Mouse (Mus musculus): Measurements from ENCODE around the gene D930007J09Rik. TPM values are rescaled to one million over a fixed set of nuclear protein-coding genes. Genes with fewer than 3 reads are reported as not detected.
A peak's percentile ranks its signal among the peaks of the same experiment; 100 is the strongest.

D930007J09Rik gene
- polyA plus RNA-seq, 1 experiment from 2014 or later, result not detected

DNA sequence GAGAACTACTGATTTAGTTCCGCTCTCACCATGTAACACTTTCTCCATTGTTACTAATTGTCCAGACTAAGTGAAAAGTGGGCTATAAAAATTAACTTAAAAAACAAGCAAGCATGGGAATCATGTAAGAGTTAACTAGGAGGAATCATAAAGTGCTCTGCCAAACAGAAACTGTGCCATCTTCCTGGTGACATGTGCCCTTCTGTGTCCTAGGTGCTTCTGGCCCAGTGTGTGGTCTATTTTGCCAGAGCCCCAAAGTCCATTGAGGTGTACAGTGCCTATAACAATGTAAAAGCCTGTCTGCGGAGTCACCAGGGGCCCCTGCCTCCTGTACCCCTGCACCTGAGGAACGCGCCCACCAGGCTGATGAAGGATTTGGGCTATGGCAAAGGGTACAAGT is 19.0 kb upstream of the D930007J09Rik start:
- no peak for DNase-seq (ENCODE audit: low spot score)

- no peak for DNase-seq (ENCODE audit: low spot score)
Measured at GRCm38 (mm10) chr13:32819926-32820325, 17.3 kb upstream of the D930007J09Rik start.

GRCm38 (mm10) chr13:32819241-32819640 is 16.6 kb upstream of the D930007J09Rik start:
- no peak for DNase-seq (ENCODE audit: low spot score)

- DNase-seq (ENCODE audit: low spot score), result no peak
Measured at GRCm38 (mm10) chr13:32807624-32808023, 5.0 kb upstream of the D930007J09Rik start.

GRCm38 (mm10) chr13:32806820-32807219 is 4.2 kb upstream of the D930007J09Rik start:
- no peak for DNase-seq (ENCODE audit: low spot score)

DNA sequence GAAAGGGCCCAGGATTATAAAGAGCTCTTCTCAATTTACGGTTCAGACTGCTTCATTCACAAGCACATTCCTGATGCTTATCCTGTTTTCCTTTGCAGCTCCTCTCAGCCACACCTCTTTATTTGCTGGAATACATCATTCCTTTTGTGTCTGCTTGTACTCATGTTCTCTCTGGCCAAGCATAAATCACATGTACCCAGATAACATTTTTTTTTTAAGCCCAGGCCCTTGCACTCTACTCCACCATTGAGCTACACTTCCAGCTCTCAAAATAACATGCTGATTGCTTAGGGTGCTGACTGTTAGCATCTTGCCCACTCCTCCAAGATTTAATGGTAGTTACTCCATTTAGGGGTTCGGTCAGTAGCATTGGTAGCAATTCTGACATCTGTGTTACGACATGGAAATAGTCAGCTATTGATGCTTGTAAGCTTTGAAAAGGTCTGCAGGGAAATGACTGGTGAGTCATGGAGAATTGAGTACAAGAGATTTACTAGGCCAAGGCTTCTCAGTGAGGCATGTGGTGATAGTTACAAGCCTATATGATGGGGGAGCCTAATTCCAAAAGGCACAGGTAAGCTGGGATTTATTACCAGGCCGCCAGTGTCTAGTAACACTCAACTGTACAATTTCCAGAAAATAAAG is 1.2 kb upstream of the D930007J09Rik start:
- DNase-seq (ENCODE audit: low spot score), result no peak

- peak; percentile 98 for DNase-seq (ENCODE audit: low spot score)
Measured at GRCm38 (mm10) chr13:32801693-32802221, 892 bp downstream of the D930007J09Rik start, which contains the start of gene Wrnip1. Wrnip1 (plus strand) TSS chr13:32802038.

GRCm38 (mm10) chr13:32800859-32801258 is 1.8 kb downstream of the D930007J09Rik start:
- peak; percentile 36 for DNase-seq (ENCODE audit: low spot score)

GRCm38 (mm10) chr13:32799131-32799530 is 3.5 kb downstream of the D930007J09Rik start:
- peak; percentile 39 for DNase-seq (ENCODE audit: low spot score)

GRCm38 (mm10) chr13:32797085-32797484 is 5.6 kb downstream of the D930007J09Rik start:
- DNase-seq (ENCODE audit: low spot score), result no peak

DNA sequence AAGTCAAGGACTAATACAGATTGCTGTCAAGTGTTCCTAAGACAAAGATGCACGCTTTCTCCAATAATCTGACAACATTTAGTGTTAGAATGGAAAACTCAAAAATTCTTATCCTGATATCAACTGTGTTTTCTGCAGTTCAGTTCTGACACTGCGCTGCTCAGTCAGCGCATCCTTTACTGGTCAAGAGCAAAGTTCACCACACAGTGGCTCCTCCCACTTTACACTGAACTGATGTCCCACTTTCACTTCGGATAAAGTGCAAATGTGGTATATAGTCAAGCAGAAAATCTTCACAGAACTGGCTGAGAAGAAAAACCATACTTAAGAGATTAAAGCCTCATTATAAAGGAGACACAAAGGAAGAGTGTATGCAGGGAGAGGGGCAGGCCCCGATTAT is 7.5 kb downstream of the D930007J09Rik start:
- DNase-seq (ENCODE audit: low spot score), result no peak

DNA sequence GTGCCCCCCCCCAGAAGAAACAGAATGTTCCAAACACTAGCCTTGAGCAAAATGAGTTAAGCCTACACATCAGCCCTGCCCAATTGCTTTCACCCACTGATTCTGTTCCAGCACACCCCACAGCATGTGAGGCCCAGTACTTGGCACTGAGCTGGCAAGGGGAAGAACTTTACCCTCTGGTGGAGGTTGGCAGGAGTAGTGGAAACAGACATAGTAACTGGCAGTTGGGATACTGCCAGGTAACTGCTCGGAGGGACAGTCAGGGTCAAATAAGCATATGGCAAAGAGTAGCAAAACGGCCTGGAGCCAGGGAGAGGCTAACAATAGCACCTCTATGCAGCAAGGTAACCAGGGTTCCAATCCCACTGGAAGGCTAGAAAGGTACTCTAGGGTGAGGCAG is 8.0 kb downstream of the D930007J09Rik start:
- DNase-seq (ENCODE audit: low spot score), result no peak

- no peak for DNase-seq (ENCODE audit: low spot score)
Measured at GRCm38 (mm10) chr13:32789781-32790180, 12.9 kb downstream of the D930007J09Rik start.

- DNase-seq (ENCODE audit: low spot score), result no peak
Measured at GRCm38 (mm10) chr13:32787584-32787983, 15.1 kb downstream of the D930007J09Rik start.

- no peak for DNase-seq (ENCODE audit: low spot score)
Measured at GRCm38 (mm10) chr13:32783816-32784215, 18.8 kb downstream of the D930007J09Rik start, which contains the start of gene Mylk4. Mylk4 (minus strand) TSS chr13:32783954.

DNA sequence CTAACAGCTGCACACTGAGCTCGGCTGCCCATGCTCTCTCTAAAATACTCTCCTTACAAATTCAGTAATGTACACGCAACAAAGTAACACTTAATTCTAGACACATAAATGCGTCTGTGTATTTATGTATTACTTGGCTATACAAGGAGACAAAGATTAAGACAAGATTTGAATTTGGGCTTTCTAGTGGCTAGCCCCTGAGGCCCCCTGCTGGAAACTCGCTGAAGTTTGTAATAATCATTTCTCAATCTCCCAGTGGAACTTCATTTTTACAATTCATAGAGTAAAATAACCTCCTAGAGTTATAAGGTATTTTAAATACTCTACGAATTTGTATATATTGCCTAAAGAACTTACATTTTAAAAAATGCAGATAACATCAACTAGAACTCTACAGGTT is 19.6 kb downstream of the D930007J09Rik start:
- DNase-seq (ENCODE audit: low spot score), result no peak

- DNase-seq (ENCODE audit: low spot score), result no peak
Measured at GRCm38 (mm10) chr13:32778861-32779260, 23.8 kb downstream of the D930007J09Rik start.

GRCm38 (mm10) chr13:32776350-32776749 is 26.3 kb downstream of the D930007J09Rik start:
- DNase-seq (ENCODE audit: low spot score), result no peak

DNA sequence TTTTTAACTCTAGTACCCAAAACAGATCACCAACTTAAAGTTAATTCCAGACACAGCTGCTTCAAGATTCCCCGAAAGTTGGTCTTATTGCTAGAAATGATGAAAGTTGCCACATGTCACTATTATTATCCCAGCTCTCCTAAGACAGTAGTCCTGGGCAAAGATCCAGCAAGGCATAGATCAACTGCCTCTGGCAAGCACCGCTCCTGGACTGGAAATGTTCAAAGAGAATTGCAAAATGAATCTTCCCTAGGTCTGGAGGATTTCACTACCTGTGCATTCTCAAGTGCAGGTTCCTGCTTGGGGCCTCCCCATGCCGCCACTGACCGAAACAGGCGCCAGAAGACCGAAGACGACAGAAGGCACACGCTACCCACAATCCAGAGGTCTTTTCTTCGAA is 26.8 kb downstream of the D930007J09Rik start:
- no peak for DNase-seq (ENCODE audit: low spot score)

GRCm38 (mm10) chr13:32769960-32770359 is 32.7 kb downstream of the D930007J09Rik start:
- no peak for DNase-seq (ENCODE audit: low spot score)

DNA sequence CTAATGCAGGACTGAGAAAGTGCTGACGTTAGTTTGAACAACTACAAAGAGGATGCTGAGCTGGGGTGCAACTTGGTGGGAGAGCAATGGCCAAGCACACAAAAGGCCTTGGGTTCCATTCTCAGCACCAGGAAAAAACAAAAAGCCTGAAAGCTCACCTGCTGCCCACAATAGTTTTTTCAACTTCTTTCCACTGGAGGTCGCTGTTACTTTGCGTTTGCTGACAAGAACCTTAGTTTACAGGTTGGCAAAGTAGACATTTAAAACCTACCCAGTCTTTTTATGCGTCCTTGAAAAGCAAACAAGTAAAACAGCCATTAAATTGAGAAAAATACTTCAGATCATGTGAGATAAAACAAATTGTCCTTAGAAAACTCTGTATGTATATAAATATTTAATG is 34.5 kb downstream of the D930007J09Rik start:
- DNase-seq (ENCODE audit: low spot score), result peak; percentile 60

GRCm38 (mm10) chr13:32764448-32764847 is 38.2 kb downstream of the D930007J09Rik start:
- DNase-seq (ENCODE audit: low spot score), result peak; percentile 21

DNA sequence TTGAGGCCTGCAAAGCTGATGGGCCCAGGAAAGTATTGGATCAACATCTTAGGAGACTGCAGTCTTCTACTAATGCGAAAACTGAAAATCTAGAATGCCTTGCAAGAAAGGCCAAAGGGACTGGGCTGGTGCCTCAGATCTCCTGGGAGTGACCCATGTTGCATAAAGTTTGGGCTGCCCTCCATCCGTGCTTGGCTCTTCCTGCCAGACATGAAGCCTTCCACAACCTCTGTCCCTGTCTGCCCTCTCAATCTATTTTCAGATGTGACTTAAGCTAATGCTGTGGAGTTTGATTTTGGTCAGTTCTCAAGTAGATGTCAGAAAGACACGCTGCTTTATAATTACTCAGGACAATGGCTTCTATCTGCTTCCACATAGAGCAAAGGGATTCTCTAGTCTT is 39.5 kb downstream of the D930007J09Rik start:
- DNase-seq (ENCODE audit: low spot score), result no peak
